8 mouse cellular contexts compared by ENCODE assay signal in genomic region chr9:57541312-57541711, GRCm38 (mm10).
DNase-seq lines count a peak whose midpoint lies in the region.

No protein-coding gene starts in this region.

- DNase-seq in kidney, adult 18-20 months = peak; percentile 48
- no peak for DNase-seq in kidney, adult 11 months
- DNase-seq in 3T3-L1 (ENCODE audit: low read depth, low spot score) = peak; percentile 87
- peak; percentile 66 to 70 for DNase-seq in B cell, adult 2 months
- peak; percentile 47 to 65 for DNase-seq in cerebellum, postnatal 36 days
- DNase-seq in kidney, postnatal 4 days = peak; percentile 64 to 70
- DNase-seq in spleen, adult 12 weeks (ENCODE audit: low spot score) = no peak
- no peak for DNase-seq in thymus, postnatal 36 days

Comparison
In these comparisons a context has a peak if more than half of its experiments do, and no peak if none do; other contexts are left out.
1. DNase-seq: peak in kidney, adult 18-20 months (single experiment), 3T3-L1 (single experiment), B cell, adult 2 months (2 of 2), cerebellum, postnatal 36 days (2 of 2) and kidney, postnatal 4 days (2 of 2); none in kidney, adult 11 months (single experiment), spleen, adult 12 weeks (single experiment) and thymus, postnatal 36 days (0 of 2).